Mouse (Mus musculus) testis, adult 10 weeks (tissue): Measurements from ENCODE around the gene Atp9a. TPM values are rescaled to one million over a fixed set of nuclear protein-coding genes. Genes with fewer than 3 reads are reported as not detected.

Experiments
- polyA plus RNA-seq: library from polyadenylated mRNA; stranded (reverse); fragments of 350-450 nt; fragmentation: Illumina TruSeq; extraction: RNeasy Lipid Tissue Mini Kit (QIAGEN cat#74804); gene quantifications from one replicate; pipeline ENCODE4 v1.2.3, GENCODE M21; 2014; ENCODE audit warnings: low read depth, low replicate concordance

The Atp9a gene
- polyA plus RNA-seq = 6.2 TPM

GRCm38 (mm10) chr2:168742059-168742627 is at the start of gene Atp9a:
Atp9a (minus strand) TSS chr2:168742409.

GRCm38 (mm10) chr2:168767582-168767981 is 25.4 kb upstream of the Atp9a start, which contains the start of gene Sall4:
Sall4 (minus strand) TSS chr2:168767943.

DNA sequence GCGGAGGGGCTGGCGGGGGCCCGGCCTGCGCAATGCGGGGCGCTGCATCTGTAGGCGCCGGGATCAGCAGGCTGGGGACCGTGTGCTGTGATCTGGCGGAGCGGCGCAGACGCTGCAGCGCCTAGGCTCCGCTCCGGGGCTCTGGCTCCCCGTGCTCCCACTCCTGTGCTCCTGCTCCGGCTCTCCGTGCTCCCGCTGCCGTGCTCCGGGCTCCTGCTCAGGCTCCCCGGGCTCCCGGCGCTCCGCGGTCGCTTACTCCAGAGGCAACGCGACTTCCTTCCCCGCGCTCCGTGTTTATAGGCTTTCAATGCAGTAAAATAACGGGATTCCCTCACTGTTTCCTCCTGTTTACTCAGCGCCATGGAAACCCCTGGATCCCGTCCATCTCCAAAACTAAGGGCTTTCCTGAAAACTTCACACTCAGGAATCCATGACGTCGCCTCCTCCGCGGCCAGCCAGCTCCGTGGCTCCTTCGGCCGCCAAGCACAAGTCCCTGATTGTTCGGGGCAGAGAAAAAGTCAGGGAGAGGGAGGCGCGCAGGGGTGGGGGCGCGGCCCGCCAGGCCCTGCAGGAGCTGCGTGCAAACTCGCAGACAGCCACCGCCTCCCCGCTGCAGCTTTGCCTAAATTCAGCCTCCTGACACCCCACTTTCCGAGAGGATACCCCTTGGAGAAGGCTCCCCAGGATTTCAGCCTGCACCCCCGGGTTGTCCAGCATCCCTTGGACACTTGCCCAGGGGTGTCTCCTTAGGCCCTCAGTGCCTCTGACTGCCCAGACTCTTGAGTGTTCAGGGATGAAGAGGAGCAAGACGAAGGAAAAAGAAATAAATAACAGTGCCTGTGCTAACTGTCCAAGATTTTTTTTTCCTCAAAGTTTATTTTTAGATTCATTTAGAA is 140.5 kb downstream of the Atp9a start, which contains the start of gene Nfatc2:
Nfatc2 (minus strand) TSS at position 167 of the 896 bp plus-strand sequence.

Other genes with a start within 250 kb of the Atp9a start
- gene Nfatc2, start 140.8 kb downstream of the Atp9a start, polyA plus RNA-seq = 0.48 TPM
- gene Sall4, start 25.5 kb upstream of the Atp9a start, polyA plus RNA-seq = 2.2 TPM
- 0.15 TPM for gene Zfp64, start 213.2 kb upstream of the Atp9a start, polyA plus RNA-seq